Comparison of ENCODE assay signal across 11 mouse cellular contexts in genomic region chr9:75434872-75435271, GRCm38 (mm10). TPM values are rescaled to one million over a fixed set of nuclear protein-coding genes. Genes with fewer than 3 reads are reported as not detected.
DNase-seq lines count a peak whose midpoint lies in the region; ATAC-seq and TF ChIP-seq lines count a peak whose summit lies in the region.
"Had no signal": no experiment of that assay in that cellular context is flagged by ENCODE, and none has a peak within 500 bp of the region (broad histone marks: within the 10 kb centered on the region; RNA-seq: fewer than 3 reads in every experiment).

No protein-coding gene starts in this region.

- H3K9ac ChIP-seq in heart, adult 2 months (ENCODE audit: low read depth, low read length): no peak overlapping the region
- H3K9ac ChIP-seq in lung, embryonic 14.5 days: no peak overlapping the region
- H3K9ac ChIP-seq in CH12.LX (ENCODE audit: insufficient read depth, low read depth) (peak overlapping the region; percentile 15; the same call in 1 of the 2 replicates), MEL (ENCODE audit: control insufficient read depth, low read depth, low read length, poor library complexity, severe bottlenecking) (no peak overlapping the region)
- H3K9ac ChIP-seq: forebrain, embryonic 15.5 days; liver, embryonic 15.5 days had no signal

- no peak for TF ChIP-seq POLR2A in heart, adult 2 months (IDR thresholded peaks at IDR 0.05; ENCODE audit: insufficient read depth, low read depth, low read length)
- no peak for TF ChIP-seq POLR2A in lung, adult 2 months (IDR thresholded peaks at IDR 0.05; ENCODE audit: borderline replicate concordance, extremely low read depth, low read depth, low read length)
- TF ChIP-seq POLR2A in CH12.LX (IDR thresholded peaks at IDR 0.05; ENCODE audit: low read depth, low read length) (no peak), MEL (IDR thresholded peaks at IDR 0.05; ENCODE audit: control insufficient read depth in 1 of 2, insufficient read depth in 1 of 2, low read depth in 1 of 2, low read length in 2 of 2, poor library complexity in 1 of 2) (no peak)

- no peaks in the 10 kb centered on the region for H3K9me3 ChIP-seq in heart, embryonic 10.5 days
- no peaks in the 10 kb centered on the region for H3K9me3 ChIP-seq in lung, embryonic 14.5 days (ENCODE audit: low read depth, low read length)
- H3K9me3 ChIP-seq in CH12.LX (replicated peaks; ENCODE audit: low read length) (no peaks in the 10 kb centered on the region), MEL (replicated peaks; ENCODE audit: insufficient read depth, low read length) (no peaks in the 10 kb centered on the region)
- H3K9me3 ChIP-seq: forebrain, embryonic 15.5 days; liver, embryonic 15.5 days had no signal

- H3K27ac ChIP-seq in heart, adult 2 months: peak overlapping the region; percentile 68
- no peak overlapping the region for H3K27ac ChIP-seq in heart, embryonic 10.5 days
- no peak overlapping the region for H3K27ac ChIP-seq in lung, embryonic 14.5 days (ENCODE audit: low read depth)
- H3K27ac ChIP-seq in CH12.LX (ENCODE audit: insufficient read depth, low read depth) (peak overlapping the region; percentile 74), MEL (ENCODE audit: control insufficient read depth, low read depth, low read length) (no peak overlapping the region)
- H3K27ac ChIP-seq: forebrain, embryonic 15.5 days; liver, embryonic 15.5 days had no signal

- ATAC-seq in lung, embryonic 14.5 days (ENCODE audit: insufficient read depth): 0 out of 2 replicates have a peak, but pooled peaks have one; percentile 16
- ATAC-seq: forebrain, embryonic 15.5 days had no signal

- in situ Hi-C loops in CH12.LX (cut with MboI; ENCODE audit: low pct_ligation_motif_present, low pct_unique_long_range_greater_than_20kb, low sequenced_read_pairs): loop anchor here (10.0 kb wide), 1 partner anchor 120 kb away; no protein-coding TSS in a partner anchor

- DNase-seq in heart, adult 2 months: no peak
- DNase-seq in heart, embryonic 10.5 days (ENCODE audit: low spot score): no peak
- DNase-seq in lung, embryonic 14.5 days: no peak
- no peak for DNase-seq in lung, adult 2 months
- no peak for DNase-seq in CH12.LX (ENCODE audit: extremely low read depth)
- no peak for DNase-seq in MEL (ENCODE audit: low read depth, low spot score)
- DNase-seq in kidney, postnatal 4 days: no peak
- no peak for DNase-seq in cerebellum, postnatal 25 days
- DNase-seq: cerebellum, adult 11-12 months had no signal

- no peaks in the 10 kb centered on the region for H3K27me3 ChIP-seq in heart, adult 2 months (ENCODE audit: control insufficient read depth, insufficient read depth, low read length)
- no peaks in the 10 kb centered on the region for H3K27me3 ChIP-seq in heart, embryonic 10.5 days (ENCODE audit: insufficient read depth, poor library complexity, severe bottlenecking)
- H3K27me3 ChIP-seq in lung, embryonic 14.5 days (ENCODE audit: insufficient read depth, low read length): no peaks in the 10 kb centered on the region
- H3K27me3 ChIP-seq in CH12.LX (replicated peaks): no peaks in the 10 kb centered on the region
- H3K27me3 ChIP-seq in MEL (ENCODE audit: control insufficient read depth in 1 of 2, insufficient read depth in 2 of 2, low read length in 2 of 2): no peaks in the 10 kb centered on the region
- H3K27me3 ChIP-seq: forebrain, embryonic 15.5 days; liver, embryonic 15.5 days had no signal

- TF ChIP-seq EP300 in heart, adult 2 months (IDR thresholded peaks at IDR 0.05; ENCODE audit: insufficient read depth, low read depth, low read length): no peak
- TF ChIP-seq EP300 in CH12.LX (IDR thresholded peaks at IDR 0.05; ENCODE audit: low read length) (no peak), MEL (IDR thresholded peaks at IDR 0.05; ENCODE audit: low read depth in 1 of 2, low read length in 2 of 2) (no peak)

- 59% methylated on average over 6 of the region's 6 CpGs for WGBS in heart, adult 2 months
- WGBS in heart, embryonic 10.5 days: 71% methylated on average over 6 of the region's 6 CpGs
- 72% methylated on average over 6 of the region's 6 CpGs for WGBS in lung, embryonic 14.5 days
- 53% methylated on average over 6 of the region's 6 CpGs for WGBS in lung, adult 2 months

- intact Hi-C loops in heart, adult 2 months (cut with DNase I): loop anchor here (2.0 kb wide), 2 partner anchors 24 to 74 kb away; partner anchors contain the start of gene Mapk6

- no peak overlapping the region for H3K4me3 ChIP-seq in heart, adult 2 months
- H3K4me3 ChIP-seq in heart, embryonic 10.5 days: no peak overlapping the region
- no peak overlapping the region for H3K4me3 ChIP-seq in lung, embryonic 14.5 days (ENCODE audit: low read depth, low read length)
- H3K4me3 ChIP-seq in lung, adult 2 months (replicated peaks; ENCODE audit: extremely low read depth, low read depth, low read length): no peak overlapping the region
- no peak overlapping the region for H3K4me3 ChIP-seq in CH12.LX (replicated peaks in 1 of 3; ENCODE audit: low read depth in 2 of 3, low read length in 2 of 3, poor library complexity in 1 of 3)
- no peak overlapping the region for H3K4me3 ChIP-seq in MEL (ENCODE audit: control insufficient read depth in 1 of 2, insufficient read depth in 1 of 2, low read depth in 2 of 2, low read length in 2 of 2)
- H3K4me3 ChIP-seq: forebrain, embryonic 15.5 days; liver, embryonic 15.5 days had no signal

- dilution Hi-C loops in CH12.LX (cut with MboI; ENCODE audit: extremely low pct_ligation_motif_present, extremely low pct_unique_long_range_greater_than_20kb, low sequenced_read_pairs): no loop called here

- H3K4me1 ChIP-seq in heart, adult 2 months (ENCODE audit: control insufficient read depth, insufficient read depth, low read length): peaks cover 14% of the 10 kb centered on the region
- H3K4me1 ChIP-seq in heart, embryonic 10.5 days: peaks cover 19% of the 10 kb centered on the region
- H3K4me1 ChIP-seq in lung, embryonic 14.5 days (ENCODE audit: insufficient read depth): no peaks in the 10 kb centered on the region
- H3K4me1 ChIP-seq in lung, adult 2 months (ENCODE audit: control insufficient read depth, insufficient read depth, low read length): peaks cover 20% of the 10 kb centered on the region
- H3K4me1 ChIP-seq in CH12.LX (ENCODE audit: control insufficient read depth in 1 of 2, insufficient read depth in 2 of 2) (peaks cover 12 to 51% of the 10 kb centered on the region in 2 experiments), MEL (ENCODE audit: control insufficient read depth in 1 of 2, insufficient read depth in 2 of 2, low read length in 2 of 2) (peaks cover 6 to 23% of the 10 kb centered on the region in 2 experiments)

- no peak for TF ChIP-seq CTCF in heart, adult 2 months (IDR thresholded peaks at IDR 0.05)
- TF ChIP-seq CTCF in lung, embryonic 14.5 days (IDR thresholded peaks at IDR 0.05; ENCODE audit: low read depth): no peak
- no peak for TF ChIP-seq CTCF in lung, adult 2 months (IDR thresholded peaks at IDR 0.05; ENCODE audit: insufficient read depth, low read length)
- TF ChIP-seq CTCF in CH12.LX (conservative IDR thresholded peaks at IDR 0.05 in 1 of 2, IDR thresholded peaks at IDR 0.05 in 1 of 2; ENCODE audit: low read depth in 2 of 2, low read length in 2 of 2) (no peak), MEL (IDR thresholded peaks at IDR 0.05 in 2 of 3, conservative IDR thresholded peaks at IDR 0.05 in 1 of 3; ENCODE audit: control insufficient read depth in 1 of 3, insufficient read depth in 1 of 3, low read depth in 2 of 3, low read length in 3 of 3, poor library complexity in 1 of 3, severe bottlenecking in 1 of 3) (no peak)

- no peaks in the 10 kb centered on the region; the same call in 1 of the 2 replicates for H3K36me3 ChIP-seq in heart, adult 2 months (ENCODE audit: control insufficient read depth, insufficient read depth, low read length)
- H3K36me3 ChIP-seq in heart, embryonic 10.5 days: no peaks in the 10 kb centered on the region
- H3K36me3 ChIP-seq in lung, embryonic 14.5 days (ENCODE audit: insufficient read depth): no peaks in the 10 kb centered on the region
- H3K36me3 ChIP-seq in CH12.LX (replicated peaks in 1 of 2; ENCODE audit: control insufficient read depth in 1 of 2, insufficient read depth in 1 of 2, low read length in 1 of 2) (no peaks in the 10 kb centered on the region), MEL (ENCODE audit: control insufficient read depth in 1 of 2, insufficient read depth in 2 of 2, low read length in 2 of 2) (peaks cover 0 to 24% of the 10 kb centered on the region in 2 experiments; a peak in 2 of 4 replicates)
- H3K36me3 ChIP-seq: forebrain, embryonic 15.5 days; liver, embryonic 15.5 days had no signal

- no peak for TF ChIP-seq RAD21 in CH12.LX (IDR thresholded peaks at IDR 0.05; ENCODE audit: low read depth, low read length)
- TF ChIP-seq RAD21 in MEL (IDR thresholded peaks at IDR 0.05; ENCODE audit: low read depth, low read length): no peak

- H3K4me2 ChIP-seq in lung, embryonic 14.5 days: no peak overlapping the region
- H3K4me2 ChIP-seq in CH12.LX (ENCODE audit: insufficient read depth, low read depth, poor library complexity, severe bottlenecking): 0 out of 2 replicates have a peak overlapping the region, but pooled peaks have one; percentile 39
- H3K4me2 ChIP-seq: forebrain, embryonic 15.5 days; liver, embryonic 15.5 days had no signal

- H3K79me2 ChIP-seq in heart, adult 2 months (replicated peaks; ENCODE audit: control insufficient read depth, insufficient read depth, low read length): no peaks in the 10 kb centered on the region
- H3K79me2 ChIP-seq in CH12.LX (replicated peaks; ENCODE audit: control insufficient read depth, extremely low read depth, insufficient read depth, poor library complexity, severe bottlenecking) (no peaks in the 10 kb centered on the region), MEL (ENCODE audit: control insufficient read depth, insufficient read depth, low read length, poor library complexity) (no peaks in the 10 kb centered on the region)

RNA-seq across cellular contexts. Expression of gene Leo1, which starts 6.5 kb away (rescaled TPM):
- total RNA-seq in heart, adult 2 months (2021): 10 to 100 TPM; 12.4 to 20.4 TPM
- 3.0 and 4.6 TPM in 2 replicates for polyA plus RNA-seq in heart, adult 2 months (2012; rRNA removed)
- 36.3 and 49.1 TPM in 2 replicates for polyA plus RNA-seq in heart, embryonic 10.5 days (2016; fragmentation: Nextera tagmentation; extraction: Ambion mirVana)
- polyA plus RNA-seq in lung, embryonic 14.5 days (2014; fragmentation: Nextera tagmentation; extraction: Ambion mirVana): 39.5 and 39.7 TPM in 2 replicates
- polyA plus RNA-seq in lung, adult 2 months (2012; rRNA removed): 2.5 and 4.1 TPM in 2 replicates
- total RNA-seq in CH12.LX (2012; rRNA removed): 49.9 and 59.7 TPM in 2 replicates
- total RNA-seq in CH12.LX (2014; rRNA removed): 43.1 and 46.7 TPM in 2 replicates
- polyA plus RNA-seq in CH12.LX (2012; ENCODE audit: insufficient read length, low read depth): 60.7 and 73.4 TPM in 2 replicates
- 41.6 and 42.6 TPM in 2 replicates for total RNA-seq in MEL (2012; rRNA removed)
- polyA plus RNA-seq in MEL (2012; ENCODE audit: insufficient read depth in 1 of 2, insufficient read length in 2 of 2, low read depth in 1 of 2, low replicate concordance in 2 of 2, missing spikeins in 1 of 2): 10 to 100 TPM in 1 of 2 experiments, not detected in 1; 49.0 TPM

RNA-seq across cellular contexts. Expression of gene Mapk6, which starts 25.1 kb away (rescaled TPM):
- total RNA-seq in heart, adult 2 months (2021): 10 to 100 TPM; 25.6 to 26.8 TPM
- polyA plus RNA-seq in heart, adult 2 months (2012; rRNA removed): 11.2 and 22.3 TPM in 2 replicates
- polyA plus RNA-seq in heart, embryonic 10.5 days (2016; fragmentation: Nextera tagmentation; extraction: Ambion mirVana): 71.2 and 87.1 TPM in 2 replicates
- polyA plus RNA-seq in lung, embryonic 14.5 days (2014; fragmentation: Nextera tagmentation; extraction: Ambion mirVana): 63.7 and 67.3 TPM in 2 replicates
- 14.5 and 25.2 TPM in 2 replicates for polyA plus RNA-seq in lung, adult 2 months (2012; rRNA removed)
- 34.2 and 41.0 TPM in 2 replicates for total RNA-seq in CH12.LX (2012; rRNA removed)
- 20.9 and 23.3 TPM in 2 replicates for total RNA-seq in CH12.LX (2014; rRNA removed)
- polyA plus RNA-seq in CH12.LX (2012; ENCODE audit: insufficient read length, low read depth): 53.5 and 62.2 TPM in 2 replicates
- 19.6 and 26.6 TPM in 2 replicates for total RNA-seq in MEL (2012; rRNA removed)
- polyA plus RNA-seq in MEL (2012; ENCODE audit: insufficient read depth in 1 of 2, insufficient read length in 2 of 2, low read depth in 1 of 2, low replicate concordance in 2 of 2, missing spikeins in 1 of 2): 10 to 100 TPM; 44.1 to 91.0 TPM

Comparison
In these comparisons a context has a peak if more than half of its experiments do, and no peak if none do; other contexts are left out.
1. H3K27ac ChIP-seq: peak in heart, adult 2 months (single experiment) and CH12.LX (single experiment); none in heart, embryonic 10.5 days (single experiment), lung, embryonic 14.5 days (single experiment) and MEL (single experiment).